Mouse (Mus musculus) cerebellum, adult 9-11 months (tissue): ENCODE measurements around the gene Dctn2.
"Not testable (repeated sequence)": the region's sequence is repeated elsewhere in the genome, so short reads cannot be mapped to it uniquely, and the experiment has no call there.

ENCODE experiments used
- DNase-seq: peaks from one replicate; pipeline ENCODE4 v3.0.0; 2022

The Dctn2 gene

GRCm38 (mm10) chr10:127290307-127290929 is 24.2 kb downstream of the Dctn2 start:
- peak; percentile 100 for DNase-seq

GRCm38 (mm10) chr10:127290930-127291880 is 25.0 kb downstream of the Dctn2 start:
- DNase-seq: no peak

GRCm38 (mm10) chr10:127291881-127292638 is 25.9 kb downstream of the Dctn2 start:
- DNase-seq: no peak

GRCm38 (mm10) chr10:127292987-127293538 is 26.9 kb downstream of the Dctn2 start:
- DNase-seq: no peak

GRCm38 (mm10) chr10:127293590-127294113 is 27.5 kb downstream of the Dctn2 start:
- no peak for DNase-seq

GRCm38 (mm10) chr10:127294895-127295510 is 28.8 kb downstream of the Dctn2 start:
- no peak for DNase-seq

- DNase-seq: no peak
Measured at GRCm38 (mm10) chr10:127295986-127296794, 30.0 kb downstream of the Dctn2 start.

GRCm38 (mm10) chr10:127297015-127297871 is 31.1 kb downstream of the Dctn2 start:
- DNase-seq: no peak

- DNase-seq: no peak
Measured at GRCm38 (mm10) chr10:127300361-127300760, 34.2 kb downstream of the Dctn2 start.

- no peak for DNase-seq
Measured at GRCm38 (mm10) chr10:127303136-127303535, 37.0 kb downstream of the Dctn2 start.

- not testable (repeated sequence) for DNase-seq
Measured at GRCm38 (mm10) chr10:127309167-127309566, 43.0 kb downstream of the Dctn2 start.

GRCm38 (mm10) chr10:127310523-127311475 is 44.6 kb downstream of the Dctn2 start:
- peak; percentile 54 for DNase-seq

GRCm38 (mm10) chr10:127311476-127312355 is 45.5 kb downstream of the Dctn2 start, which contains the start of gene Mars:
Gene Mars, minus strand, starts transcription at chr10:127311786.
- DNase-seq: peak; percentile 94

GRCm38 (mm10) chr10:127312356-127312676 is 46.1 kb downstream of the Dctn2 start:
- DNase-seq: peak; percentile 84

GRCm38 (mm10) chr10:127312858-127313257 is 46.7 kb downstream of the Dctn2 start:
- no peak for DNase-seq

GRCm38 (mm10) chr10:127313516-127313915 is 47.3 kb downstream of the Dctn2 start:
- DNase-seq: not testable (repeated sequence)

- DNase-seq: not testable (repeated sequence)
Measured at GRCm38 (mm10) chr10:127314950-127315349, 48.8 kb downstream of the Dctn2 start.

GRCm38 (mm10) chr10:127317277-127317676 is 51.1 kb downstream of the Dctn2 start:
- no peak for DNase-seq
